Mouse (Mus musculus) forebrain, embryonic 14.5 days (tissue): ENCODE data around the gene Ttc28. TPM values are rescaled to one million over a fixed set of nuclear protein-coding genes. Genes with fewer than 3 reads are reported as not detected.
A peak's percentile ranks its signal among the peaks of the same experiment; 100 is the strongest.

ENCODE experiments used
- ATAC-seq: fragments of 200-750 bp; cut with Nextera tagmentation; 2 replicates; pipeline ENCODE4 v1.8.0; 2017; ENCODE audit warnings: mild to moderate bottlenecking, moderate library complexity
- DNase-seq: peaks from one replicate; pipeline ENCODE4 v3.0.0-alpha.2; 2015; ENCODE audit warnings: low spot score
- H3K27ac ChIP-seq: fragments of 300-500 bp; sonication (generic); 2 replicates; pipeline ENCODE4 v1.5.1; 2014; ENCODE audit warnings: low read depth, mild to moderate bottlenecking, control low read depth, low read length, moderate library complexity
- H3K27me3 ChIP-seq: fragments of 300-500 bp; sonication (generic); replicated peaks from 2 replicates; pipeline ENCODE4 v1.6.1; 2014; ENCODE audit warnings: low read length, control low read depth, mixed read lengths; ENCODE audit not compliant: control insufficient read depth, insufficient read depth
- H3K36me3 ChIP-seq: fragments of 300-500 bp; sonication (generic); 2 replicates; pipeline ENCODE4 v1.6.1; 2014; ENCODE audit warnings: low read length, control low read depth; ENCODE audit not compliant: control insufficient read depth, insufficient read depth
- H3K4me1 ChIP-seq: fragments of 300-500 bp; sonication (generic); 2 replicates; pipeline ENCODE4 v1.6.1; 2014; ENCODE audit warnings: antibody characterized with exemption, low read length, control low read depth; ENCODE audit not compliant: control insufficient read depth, insufficient read depth
- H3K4me2 ChIP-seq: fragments of 300-500 bp; sonication (generic); 2 replicates; pipeline ENCODE4 v1.6.1; 2014; ENCODE audit warnings: mild to moderate bottlenecking, control low read depth, low read length
- H3K4me3 ChIP-seq: fragments of 300-500 bp; sonication (generic); 2 replicates; pipeline ENCODE4 v1.5.1; 2014; ENCODE audit warnings: low read depth, low read length, control low read depth
- H3K9ac ChIP-seq: fragments of 300-500 bp; sonication (generic); 2 replicates; pipeline ENCODE4 v1.6.1; 2014; ENCODE audit warnings: mild to moderate bottlenecking, low read length, control low read depth, moderate library complexity
- H3K9me3 ChIP-seq: fragments of 300-500 bp; sonication (generic); replicated peaks from 2 replicates; pipeline ENCODE4 v1.6.1; 2016; ENCODE audit warnings: low read length, control low read depth, mixed read lengths; ENCODE audit not compliant: control insufficient read depth
- WGBS: fragments of 180-500 bp; shearing (Covaris S2); extraction: QIAGEN DNeasy Blood & Tissue Kit; methylation state at CpG from one replicate; pipeline ENCODE4 v1.1.7; 2014; 5-methylcytosine and 5-hydroxymethylcytosine counted together
- polyA plus RNA-seq: library from polyadenylated mRNA; unstranded; fragments of >200 nt; fragmentation: Nextera tagmentation; extraction: Ambion mirVana; gene quantifications from 2 replicates; pipeline ENCODE4 v1.2.1, GENCODE M21; 2014

The Ttc28 gene
- polyA plus RNA-seq, 1 experiment from 2014 or later = 29.0 TPM

DNA sequence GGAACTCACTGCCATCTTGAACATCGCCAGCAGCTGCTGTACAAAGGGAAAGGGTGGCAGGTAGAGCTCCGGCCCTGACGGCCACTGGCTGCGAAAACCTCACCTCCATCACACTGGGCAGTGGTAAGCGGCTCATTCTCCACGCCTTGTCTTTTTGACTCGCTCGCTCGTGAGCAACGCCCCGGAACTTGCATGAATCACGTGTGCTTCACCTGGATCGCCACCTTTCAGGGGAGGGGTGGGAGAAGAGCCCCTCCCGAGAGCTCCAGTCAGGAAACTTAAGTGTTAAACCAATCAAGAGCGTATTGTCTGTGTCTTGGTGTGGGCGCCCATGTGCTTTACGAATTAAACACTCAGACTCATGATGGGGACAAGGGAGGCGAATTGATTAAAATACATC is 252.0 kb downstream of the Ttc28 start:
- Histone ChIP-seq H3K4me2 (no peak overlapping the region), H3K9ac (no peak overlapping the region), H3K9me3 (no peaks in the 10 kb centered on the region), H3K4me1 (peaks cover 2% of the 10 kb centered on the region; the same call in 1 of the 2 replicates), H3K27ac (no peak overlapping the region), H3K27me3 (no peaks in the 10 kb centered on the region), H3K36me3 (no peaks in the 10 kb centered on the region), H3K4me3 (no peak overlapping the region)
- DNase-seq (no peak), ATAC-seq (0 out of 2 replicates have a peak, but pooled peaks have one; percentile 18)
- WGBS = 91% methylated on average over 18 of the region's 18 CpGs

DNA sequence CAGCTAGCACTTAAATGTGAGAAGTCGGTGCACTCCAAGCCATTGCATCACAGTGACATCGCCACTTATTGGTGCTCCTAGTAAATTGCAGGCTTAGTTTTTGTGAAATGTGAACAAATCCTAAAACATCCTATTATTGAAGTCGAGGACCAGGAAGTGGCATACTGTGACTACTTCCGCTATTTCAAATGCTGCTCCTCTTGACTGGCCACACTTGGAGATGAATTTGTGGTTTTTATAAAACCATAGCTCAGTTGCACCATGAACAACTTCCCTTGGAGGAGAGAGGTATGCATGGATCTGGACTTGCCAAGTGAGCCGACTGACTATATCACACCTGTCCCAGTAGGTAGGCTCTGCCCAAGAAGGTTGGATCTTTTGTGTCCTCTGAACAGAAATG is 253.5 kb downstream of the Ttc28 start:
- no peak for DNase-seq
- Histone ChIP-seq H3K9me3 (no peaks in the 10 kb centered on the region), H3K9ac (no peak overlapping the region), H3K4me2 (no peak overlapping the region), H3K27me3 (no peaks in the 10 kb centered on the region), H3K4me3 (no peak overlapping the region), H3K27ac (no peak overlapping the region), H3K4me1 (peaks cover 17% of the 10 kb centered on the region), H3K36me3 (no peaks in the 10 kb centered on the region)
- 93% methylated on average over 5 of the region's 5 CpGs for WGBS
- no peak for ATAC-seq

DNA sequence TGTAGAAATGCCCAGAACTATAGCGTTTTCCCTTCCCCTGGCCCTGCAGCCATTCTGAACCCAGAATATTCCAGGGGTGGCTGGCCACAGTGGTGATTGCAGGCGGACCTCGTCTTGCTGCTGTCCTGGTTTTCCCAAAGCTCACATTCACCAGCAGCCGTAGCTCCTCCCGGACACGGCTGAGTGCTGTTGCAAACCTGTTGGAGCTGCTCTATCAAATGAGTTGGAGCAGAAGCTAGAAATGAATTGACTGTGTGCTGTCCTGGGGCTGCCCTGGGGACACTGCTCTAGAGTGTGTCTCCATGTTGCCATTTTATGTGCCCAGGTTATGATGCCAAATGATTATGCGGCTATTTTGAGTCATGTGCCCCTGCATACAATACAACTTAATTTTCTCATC is 254.2 kb downstream of the Ttc28 start:
- Histone ChIP-seq H3K4me1 (peaks cover 22% of the 10 kb centered on the region), H3K27ac (no peak overlapping the region), H3K9me3 (no peaks in the 10 kb centered on the region), H3K36me3 (no peaks in the 10 kb centered on the region), H3K4me3 (no peak overlapping the region), H3K9ac (no peak overlapping the region), H3K4me2 (no peak overlapping the region), H3K27me3 (no peaks in the 10 kb centered on the region)
- ATAC-seq = no peak
- DNase-seq = no peak
- WGBS = 92% methylated on average over 7 of the region's 7 CpGs

DNA sequence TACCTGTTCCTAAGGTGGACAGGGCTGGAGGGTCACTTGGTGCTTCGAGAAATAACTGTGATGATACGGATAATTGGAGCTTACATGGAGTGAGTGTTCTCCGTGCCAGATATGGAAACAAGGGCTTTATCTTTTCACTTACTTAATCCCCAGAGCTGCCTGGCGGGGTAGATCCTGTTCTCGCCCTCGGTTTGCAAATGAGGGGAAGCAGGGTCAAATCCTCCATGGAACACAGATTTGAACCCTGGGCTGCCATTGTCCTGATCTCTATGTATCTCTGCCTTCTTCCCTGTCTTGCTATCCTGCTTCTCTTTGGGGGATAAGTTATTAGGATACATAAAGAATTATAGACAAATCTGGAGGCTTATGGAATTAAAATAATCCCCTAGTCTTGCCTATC is 257.7 kb downstream of the Ttc28 start:
- Histone ChIP-seq H3K4me1 (peaks cover 36% of the 10 kb centered on the region), H3K4me3 (no peak overlapping the region), H3K27me3 (no peaks in the 10 kb centered on the region), H3K27ac (no peak overlapping the region), H3K9me3 (no peaks in the 10 kb centered on the region), H3K4me2 (no peak overlapping the region), H3K9ac (peak overlapping the region; percentile 21; the same call in 1 of the 2 replicates), H3K36me3 (no peaks in the 10 kb centered on the region)
- ATAC-seq = no peak
- WGBS = 24% methylated on average over 6 of the region's 6 CpGs
- DNase-seq = no peak

DNA sequence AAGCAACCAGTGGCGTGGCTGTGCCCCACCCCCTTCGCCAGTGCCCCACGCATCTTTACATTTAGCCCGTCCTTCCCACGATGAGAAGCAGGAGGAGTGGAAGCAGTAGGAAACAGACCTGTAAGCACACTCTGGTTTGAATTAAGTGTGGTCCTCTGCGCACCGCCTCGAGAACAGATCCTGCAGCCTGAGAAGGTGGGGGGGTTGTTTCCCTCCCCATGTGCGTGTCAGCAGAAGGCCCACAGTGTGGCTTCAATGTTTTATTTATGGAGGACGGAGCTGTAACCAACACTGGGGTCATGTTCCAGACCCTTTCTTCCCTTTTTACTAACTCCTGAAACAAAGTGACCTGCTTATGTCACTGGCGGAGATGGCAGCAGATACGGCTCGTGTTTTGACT is 258.1 kb downstream of the Ttc28 start:
- no peak overlapping the region for H3K4me3 ChIP-seq
- ATAC-seq = no peak
- DNase-seq = no peak
- peaks cover 36% of the 10 kb centered on the region for H3K4me1 ChIP-seq
- H3K36me3 ChIP-seq = no peaks in the 10 kb centered on the region
- WGBS = 32% methylated on average over 13 of the region's 13 CpGs
- H3K27me3 ChIP-seq = no peaks in the 10 kb centered on the region
- H3K4me2 ChIP-seq = no peak overlapping the region
- no peaks in the 10 kb centered on the region for H3K9me3 ChIP-seq
- H3K27ac ChIP-seq = no peak overlapping the region
- H3K9ac ChIP-seq = no peak overlapping the region; the same call in 1 of the 2 replicates

DNA sequence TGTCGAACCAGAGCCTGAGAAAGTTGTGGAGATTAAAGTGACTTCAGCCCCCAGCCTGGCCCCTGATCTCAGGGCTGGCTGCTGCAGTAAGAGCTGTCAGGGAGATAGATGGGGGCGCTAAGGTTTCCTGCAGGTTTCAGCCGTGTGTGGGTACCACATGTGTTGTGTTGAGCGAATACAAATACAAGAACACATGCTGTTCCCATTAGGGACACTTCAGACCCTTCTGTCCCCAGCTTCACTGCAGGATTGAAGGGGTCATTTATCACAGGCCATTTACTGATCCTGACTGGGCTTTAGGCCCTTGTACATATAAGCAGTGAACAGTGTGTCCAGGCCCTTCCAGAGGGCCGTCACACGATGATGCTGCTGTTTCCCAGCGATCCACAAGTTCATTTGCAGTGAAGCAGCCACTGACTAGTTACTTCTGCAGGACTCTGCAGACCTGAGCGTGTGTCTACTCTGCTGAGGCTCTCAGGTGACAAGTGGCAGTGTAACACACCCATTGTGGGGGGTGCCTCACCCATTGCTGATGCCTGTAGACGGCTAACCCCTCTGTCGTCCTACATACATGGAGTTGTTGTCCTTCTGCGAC is 258.7 kb downstream of the Ttc28 start:
- H3K27ac ChIP-seq = 0 out of 2 replicates have a peak overlapping the region, but pooled peaks have one; percentile 10
- H3K36me3 ChIP-seq = no peaks in the 10 kb centered on the region
- peaks cover 36% of the 10 kb centered on the region for H3K4me1 ChIP-seq
- no peak for DNase-seq
- WGBS = 54% methylated on average over 11 of the region's 11 CpGs
- H3K9ac ChIP-seq = no peak overlapping the region
- H3K4me2 ChIP-seq = no peak overlapping the region
- ATAC-seq = no peak
- no peaks in the 10 kb centered on the region for H3K27me3 ChIP-seq
- H3K4me3 ChIP-seq = no peak overlapping the region
- no peaks in the 10 kb centered on the region for H3K9me3 ChIP-seq

DNA sequence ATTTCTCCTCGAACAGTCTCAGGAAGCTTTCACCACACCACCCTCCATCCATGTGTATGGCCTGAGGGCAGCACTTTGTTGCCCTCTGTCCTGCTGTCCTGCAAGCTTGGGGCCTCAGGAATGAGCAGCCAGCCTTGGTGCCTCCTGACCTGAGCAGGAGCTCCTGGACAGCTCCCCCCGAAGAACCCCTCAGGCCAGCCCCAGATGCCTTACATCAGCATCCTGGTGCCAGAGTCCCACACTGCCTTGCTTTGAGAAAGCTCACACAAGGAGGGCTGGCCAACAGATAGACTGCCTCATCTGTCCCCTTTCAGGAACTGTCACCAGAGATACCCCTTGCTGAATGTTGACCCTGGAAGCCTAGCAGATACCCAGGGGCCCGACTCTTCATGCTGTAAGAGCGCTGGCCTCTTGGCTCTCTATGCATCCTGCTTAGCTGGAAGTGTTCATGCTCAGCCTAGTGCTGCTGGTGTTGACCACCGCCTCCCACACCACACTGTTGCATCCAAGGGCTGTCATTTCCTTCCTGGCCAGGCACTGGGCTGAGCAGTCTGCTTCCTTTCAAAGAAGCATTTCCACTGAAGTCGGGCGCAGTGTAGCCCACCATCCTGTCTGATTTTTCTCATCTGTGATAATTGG is 259.4 kb downstream of the Ttc28 start:
- no peak overlapping the region for H3K4me2 ChIP-seq
- ATAC-seq (no peak), DNase-seq (no peak)
- H3K27me3 ChIP-seq = no peaks in the 10 kb centered on the region
- H3K36me3 ChIP-seq = no peaks in the 10 kb centered on the region
- H3K4me3 ChIP-seq = no peak overlapping the region
- no peak overlapping the region for H3K9ac ChIP-seq
- WGBS = 87% methylated on average over 7 of the region's 7 CpGs
- no peak overlapping the region; the same call in 1 of the 2 replicates for H3K27ac ChIP-seq
- peaks cover 36% of the 10 kb centered on the region for H3K4me1 ChIP-seq
- H3K9me3 ChIP-seq = no peaks in the 10 kb centered on the region

DNA sequence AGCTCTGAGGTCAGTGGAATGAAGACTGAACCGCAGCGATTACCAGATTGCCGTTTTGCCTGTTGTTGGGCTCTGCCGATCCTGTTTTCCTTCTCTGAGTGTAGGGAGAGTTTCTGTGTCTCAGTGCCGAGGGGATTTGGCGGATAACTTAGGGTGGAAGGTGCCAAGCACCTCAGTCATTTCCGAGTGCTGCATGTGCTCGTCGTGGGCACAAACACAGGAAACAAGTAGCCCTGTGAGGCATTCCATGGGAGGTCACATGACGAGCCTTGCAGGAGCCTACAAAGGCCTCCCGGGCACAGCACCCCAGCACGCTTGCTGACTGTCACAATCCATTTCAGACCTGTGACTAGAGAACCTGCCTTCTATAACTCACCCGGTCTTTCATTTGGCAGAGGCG is 260.0 kb downstream of the Ttc28 start:
- whole genome bisulfite sequencing = 69% methylated on average over 14 of the region's 14 CpGs
- H3K4me2 ChIP-seq = no peak overlapping the region
- no peak overlapping the region for H3K4me3 ChIP-seq
- no peak overlapping the region; the same call in 1 of the 2 replicates for H3K27ac ChIP-seq
- H3K9ac ChIP-seq = no peak overlapping the region
- H3K9me3 ChIP-seq = no peaks in the 10 kb centered on the region
- ATAC-seq = no peak
- no peak for DNase-seq
- H3K4me1 ChIP-seq = peaks cover 36% of the 10 kb centered on the region
- H3K27me3 ChIP-seq = no peaks in the 10 kb centered on the region
- H3K36me3 ChIP-seq = no peaks in the 10 kb centered on the region

DNA sequence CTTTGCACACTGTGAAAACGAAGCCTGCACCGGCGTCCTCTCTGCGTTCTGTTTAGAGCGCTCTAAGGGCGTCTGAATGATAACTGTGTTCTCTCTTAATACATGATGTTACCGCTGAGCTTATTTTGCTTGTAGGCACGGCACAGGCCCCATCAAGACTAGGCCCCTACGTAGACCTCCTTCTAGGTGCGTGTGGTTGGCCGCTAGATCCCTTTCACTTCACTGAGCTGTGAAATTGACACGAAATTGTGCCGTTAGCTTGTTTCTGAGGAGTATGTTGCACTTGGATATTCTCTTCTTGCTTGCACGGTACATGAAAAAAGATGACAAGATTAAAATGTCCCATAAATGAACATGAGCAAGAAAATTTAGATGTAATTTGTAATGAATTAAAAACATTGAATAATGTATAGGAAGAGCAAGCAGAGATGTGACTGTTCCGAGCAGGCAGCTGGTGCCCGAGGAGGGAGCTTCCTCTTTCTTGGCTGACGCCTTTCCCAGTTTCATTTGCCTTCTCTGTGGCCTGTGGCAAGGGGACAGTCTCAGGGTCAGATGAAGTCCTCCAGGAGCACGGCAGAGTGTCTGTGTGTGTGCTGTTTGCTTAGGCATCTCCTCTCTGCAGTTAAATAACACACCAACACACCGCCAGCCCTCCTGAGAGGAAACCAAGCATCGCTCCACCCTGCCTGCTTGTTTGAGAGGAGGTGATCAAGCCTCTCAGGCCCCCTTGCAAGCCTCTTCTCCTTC is 261.7 kb downstream of the Ttc28 start:
- peak overlapping the region; percentile 3; the same call in 1 of the 2 replicates for H3K27ac ChIP-seq
- H3K4me1 ChIP-seq = peaks cover 38% of the 10 kb centered on the region
- H3K4me2 ChIP-seq = no peak overlapping the region
- no peak overlapping the region for H3K4me3 ChIP-seq
- H3K9ac ChIP-seq = no peak overlapping the region
- no peaks in the 10 kb centered on the region for H3K36me3 ChIP-seq
- no peaks in the 10 kb centered on the region for H3K9me3 ChIP-seq
- H3K27me3 ChIP-seq = no peaks in the 10 kb centered on the region
- peak; percentile 40 for DNase-seq
- ATAC-seq = no peak
- 58% methylated on average over 20 of the region's 20 CpGs for WGBS
